Mouse (Mus musculus): ENCODE results near the gene Igsf9. TPM values are rescaled to one million over a fixed set of nuclear protein-coding genes. Genes with fewer than 3 reads are reported as not detected.

The Igsf9 gene
- polyA plus RNA-seq, 1 experiment, result 8.6 TPM

DNA sequence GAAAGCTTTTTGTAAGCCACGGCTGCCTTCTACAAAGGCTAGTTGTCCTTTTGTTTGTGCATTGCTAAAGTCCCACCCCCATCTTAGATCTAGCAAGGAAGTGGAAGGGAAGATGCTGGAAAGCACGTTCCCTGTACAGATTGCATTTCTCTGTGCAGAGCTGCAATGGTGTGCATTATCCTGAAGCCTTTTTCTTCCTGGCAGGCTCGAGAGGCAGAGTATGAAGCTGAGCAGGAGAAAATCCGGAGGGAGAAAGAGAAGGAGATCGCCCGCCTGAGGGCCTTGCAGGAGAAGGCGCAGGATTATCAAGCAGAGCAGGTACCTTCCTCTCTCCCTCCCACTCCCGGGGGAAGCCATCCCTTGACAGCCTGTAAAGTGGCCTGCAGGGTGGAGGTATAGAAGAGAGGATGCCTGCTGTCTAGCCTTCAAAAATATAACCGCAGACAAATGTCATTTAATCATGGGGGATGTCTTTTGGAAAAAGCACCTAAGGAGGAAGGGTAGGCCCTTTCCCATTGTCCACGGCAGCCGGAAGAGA is 58.8 kb downstream of the Igsf9 start:
- DNase-seq (ENCODE audit: low read depth in 1 of 2, low spot score in 2 of 2), result no peak
- no peaks in the 10 kb centered on the region for H3K36me3 ChIP-seq (ENCODE audit: control insufficient read depth, insufficient read depth, low read length)
- no peak for TF ChIP-seq CTCF (IDR thresholded peaks at IDR 0.05; ENCODE audit: extremely low read depth, insufficient read depth, insufficient read length, insufficient replicate concordance)
- no peak for TF ChIP-seq POLR2A (IDR thresholded peaks at IDR 0.05; ENCODE audit: low read depth, low read length)
- H3K27ac ChIP-seq (ENCODE audit: insufficient read depth, low read length), result no peak overlapping the region
- no peaks in the 10 kb centered on the region for H3K27me3 ChIP-seq (ENCODE audit: control insufficient read depth, insufficient read depth, low read length)
- H3K4me3 ChIP-seq (ENCODE audit: extremely low read depth, insufficient read depth, insufficient read length), result no peak overlapping the region
- H3K4me1 ChIP-seq (ENCODE audit: control insufficient read depth, insufficient read depth, insufficient read length), result no peaks in the 10 kb centered on the region
- WGBS, result 85% methylated on average over 11 of the region's 11 CpGs

DNA sequence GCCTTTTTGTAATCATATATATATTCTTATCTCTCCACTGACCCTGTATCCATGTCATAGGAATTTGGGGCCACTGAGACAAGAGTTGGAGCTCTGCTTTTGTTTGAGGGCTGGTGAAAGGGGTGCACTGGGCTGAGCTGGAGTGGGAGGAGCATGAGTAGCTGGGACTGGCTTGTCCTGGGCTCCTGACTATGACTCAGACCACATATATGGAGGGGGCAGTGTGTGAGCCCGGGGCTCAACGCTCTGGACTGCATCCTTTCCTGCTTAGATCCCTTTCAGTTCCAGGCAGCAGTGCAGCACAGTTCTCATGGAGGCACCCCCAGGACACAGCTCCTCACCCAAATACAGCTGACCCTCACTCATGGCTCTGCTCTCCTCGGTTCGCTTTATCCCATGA is 64.5 kb downstream of the Igsf9 start:
- Histone ChIP-seq H3K4me1 (ENCODE audit: control insufficient read depth, insufficient read depth, insufficient read length) (peaks cover 13% of the 10 kb centered on the region; the same call in 1 of the 2 replicates), H3K27ac (ENCODE audit: insufficient read depth, low read length) (no peak overlapping the region), H3K4me3 (ENCODE audit: extremely low read depth, insufficient read depth, insufficient read length) (no peak overlapping the region), H3K36me3 (ENCODE audit: control insufficient read depth, insufficient read depth, low read length) (no peaks in the 10 kb centered on the region), H3K27me3 (ENCODE audit: control insufficient read depth, insufficient read depth, low read length) (no peaks in the 10 kb centered on the region)
- DNase-seq (ENCODE audit: low read depth in 1 of 2, low spot score in 2 of 2), result no peak
- 93% methylated on average over 4 of the region's 4 CpGs for WGBS
- TF ChIP-seq POLR2A (IDR thresholded peaks at IDR 0.05; ENCODE audit: low read depth, low read length) (no peak), CTCF (IDR thresholded peaks at IDR 0.05; ENCODE audit: extremely low read depth, insufficient read depth, insufficient read length, insufficient replicate concordance) (no peak)

Other genes starting within 250 kb of the Igsf9 start
- gene Atp1a4, start 223.4 kb upstream of the Igsf9 start, polyA plus RNA-seq (2012; rRNA removed), result 0.04 TPM in 1 of 2 replicates, not detected in the other
- gene Igsf8, start 220.1 kb upstream of the Igsf9 start, polyA plus RNA-seq (2012; rRNA removed), result 117 and 119 TPM in 2 replicates
- 3.1 and 3.9 TPM in 2 replicates for gene Atp1a2, start 183.7 kb upstream of the Igsf9 start, polyA plus RNA-seq (2012; rRNA removed)
- gene Kcnj9, start 152.5 kb upstream of the Igsf9 start, polyA plus RNA-seq (2012; rRNA removed), result 2.1 and 3.9 TPM in 2 replicates
- gene Kcnj10, start 140.6 kb upstream of the Igsf9 start, polyA plus RNA-seq (2012; rRNA removed), result 6.7 and 7.3 TPM in 2 replicates
- gene Pigm, start 105.2 kb upstream of the Igsf9 start, polyA plus RNA-seq (2012; rRNA removed), result 8.8 and 11.5 TPM in 2 replicates
- gene Slamf9, start 6.4 kb upstream of the Igsf9 start, polyA plus RNA-seq (2012; rRNA removed), result 4.3 and 5.5 TPM in 2 replicates
- gene Tagln2, start 18.3 kb downstream of the Igsf9 start, polyA plus RNA-seq (2012; rRNA removed), result 186 and 208 TPM in 2 replicates
- 0.19 and 0.20 TPM in 2 replicates for gene Cfap45, start 39.0 kb downstream of the Igsf9 start, polyA plus RNA-seq (2012; rRNA removed)
- gene Vsig8, start 74.2 kb downstream of the Igsf9 start, polyA plus RNA-seq (2012; rRNA removed), result 0.09 and 0.29 TPM in 2 replicates
- 15.8 and 18.6 TPM in 2 replicates for gene Slamf8, start 108.8 kb downstream of the Igsf9 start, polyA plus RNA-seq (2012; rRNA removed)
- 0.06 TPM in 1 of 2 replicates, not detected in the other for gene Fcrl6, start 120.8 kb downstream of the Igsf9 start, polyA plus RNA-seq (2012; rRNA removed)
- 10.4 and 11.4 TPM in 2 replicates for gene Dusp23, start 151.2 kb downstream of the Igsf9 start, polyA plus RNA-seq (2012; rRNA removed)
- gene Crp, start 216.3 kb downstream of the Igsf9 start, polyA plus RNA-seq (2012; rRNA removed), result 0.07 TPM in 1 of 2 replicates, not detected in the other